Mouse (Mus musculus) neural tube, embryonic 15.5 days (tissue): ENCODE data around the gene Ubqln1. TPM values are rescaled to one million over a fixed set of nuclear protein-coding genes. Genes with fewer than 3 reads are reported as not detected.

Experiments
- polyA plus RNA-seq: library from polyadenylated mRNA; unstranded; fragments of >200 nt; fragmentation: Nextera tagmentation; extraction: Ambion mirVana; gene quantifications from 2 replicates; pipeline ENCODE4 v1.2.1, GENCODE M21; 2015

The Ubqln1 gene
- polyA plus RNA-seq, 1 experiment from 2014 or later, result 144 TPM

Other genes starting within 250 kb of the Ubqln1 start
- 14.9 and 16.5 TPM in 2 replicates for gene Klhl3, start 102.1 kb downstream of the Ubqln1 start, polyA plus RNA-seq
- gene Hnrnpa0, start 87.1 kb downstream of the Ubqln1 start, polyA plus RNA-seq, result 32.5 and 41.2 TPM in 2 replicates
- gene Idnk, start 58.0 kb downstream of the Ubqln1 start, polyA plus RNA-seq, result 64.6 TPM in 2 replicates
- gene Gkap1, start 60.0 kb upstream of the Ubqln1 start, polyA plus RNA-seq, result 24.2 and 37.1 TPM in 2 replicates
- 1.3 and 2.0 TPM in 2 replicates for gene Kif27, start 143.5 kb upstream of the Ubqln1 start, polyA plus RNA-seq
- gene 2210016F16Rik, start 169.6 kb upstream of the Ubqln1 start, polyA plus RNA-seq, result 23.4 and 24.1 TPM in 2 replicates
- 23.9 and 25.2 TPM in 2 replicates for gene Rmi1, start 186.6 kb upstream of the Ubqln1 start, polyA plus RNA-seq
- 1,138 and 1,207 TPM in 2 replicates for gene Hnrnpk, start 187.7 kb upstream of the Ubqln1 start, polyA plus RNA-seq